Mouse (Mus musculus) splenic B cell, adult 2 months (primary cell): ENCODE measurements around the gene Grm1.

ENCODE experiments used
- DNase-seq: peaks from one replicate; pipeline ENCODE4 v3.0.0-alpha.2; 2011; ENCODE audit warnings: low read depth, low spot score
- H3K27me3 ChIP-seq: 2 replicates; pipeline ENCODE4 v1.6.1; 2012; ENCODE audit warnings: mild to moderate bottlenecking, low read length, moderate library complexity, mixed read lengths; ENCODE audit not compliant: control insufficient read depth, poor library complexity, insufficient read depth, severe bottlenecking
- H3K36me3 ChIP-seq: 2 replicates; pipeline ENCODE4 v1.6.1; 2012; ENCODE audit warnings: mild to moderate bottlenecking, low read length, moderate library complexity, mixed read lengths; ENCODE audit not compliant: control insufficient read depth, poor library complexity, insufficient read depth, severe bottlenecking

The Grm1 gene

GRCm38 (mm10) chr10:10744097-10744496 is 338.1 kb downstream of the Grm1 start:
- Histone ChIP-seq H3K36me3 (no peaks in the 10 kb centered on the region), H3K27me3 (no peaks in the 10 kb centered on the region)
- no peak for DNase-seq

- Histone ChIP-seq H3K27me3 (no peaks in the 10 kb centered on the region), H3K36me3 (no peaks in the 10 kb centered on the region)
- no peak for DNase-seq
Observed at GRCm38 (mm10) chr10:10742172-10742571, 340.0 kb downstream of the Grm1 start.

GRCm38 (mm10) chr10:10741314-10741713 is 340.8 kb downstream of the Grm1 start:
- no peak for DNase-seq
- Histone ChIP-seq H3K27me3 (no peaks in the 10 kb centered on the region), H3K36me3 (no peaks in the 10 kb centered on the region)

- no peak for DNase-seq
- no peaks in the 10 kb centered on the region for H3K36me3 ChIP-seq
- H3K27me3 ChIP-seq: no peaks in the 10 kb centered on the region
Observed at GRCm38 (mm10) chr10:10740729-10741128, 341.4 kb downstream of the Grm1 start.

GRCm38 (mm10) chr10:10737041-10737681 is 345.0 kb downstream of the Grm1 start:
- H3K36me3 ChIP-seq: no peaks in the 10 kb centered on the region
- no peaks in the 10 kb centered on the region for H3K27me3 ChIP-seq
- DNase-seq: no peak

GRCm38 (mm10) chr10:10734561-10734960 is 347.6 kb downstream of the Grm1 start:
- H3K27me3 ChIP-seq: no peaks in the 10 kb centered on the region
- H3K36me3 ChIP-seq: no peaks in the 10 kb centered on the region
- DNase-seq: no peak

- Histone ChIP-seq H3K27me3 (no peaks in the 10 kb centered on the region), H3K36me3 (no peaks in the 10 kb centered on the region)
- peak; percentile 2 for DNase-seq
Observed at GRCm38 (mm10) chr10:10733092-10733491, 349.1 kb downstream of the Grm1 start.

GRCm38 (mm10) chr10:10726501-10726900 is 355.7 kb downstream of the Grm1 start:
- Histone ChIP-seq H3K36me3 (no peaks in the 10 kb centered on the region), H3K27me3 (no peaks in the 10 kb centered on the region)
- no peak for DNase-seq

GRCm38 (mm10) chr10:10710837-10711236 is 371.3 kb downstream of the Grm1 start:
- no peaks in the 10 kb centered on the region for H3K27me3 ChIP-seq
- H3K36me3 ChIP-seq: no peaks in the 10 kb centered on the region
- DNase-seq: no peak

- DNase-seq: no peak
- no peaks in the 10 kb centered on the region for H3K36me3 ChIP-seq
- no peaks in the 10 kb centered on the region for H3K27me3 ChIP-seq
Observed at GRCm38 (mm10) chr10:10710359-10710758, 371.8 kb downstream of the Grm1 start.

- Histone ChIP-seq H3K27me3 (no peaks in the 10 kb centered on the region), H3K36me3 (no peaks in the 10 kb centered on the region)
- DNase-seq: no peak
Observed at GRCm38 (mm10) chr10:10708031-10708430, 374.1 kb downstream of the Grm1 start.

- no peak for DNase-seq
Observed at GRCm38 (mm10) chr10:10701326-10701725, 380.8 kb downstream of the Grm1 start.

GRCm38 (mm10) chr10:10700903-10701302 is 381.3 kb downstream of the Grm1 start:
- Histone ChIP-seq H3K27me3 (no peaks in the 10 kb centered on the region), H3K36me3 (no peaks in the 10 kb centered on the region)
- no peak for DNase-seq

More at GRCm38 (mm10) chr10:10701326-10701725, 380.8 kb downstream of the Grm1 start:
- Histone ChIP-seq H3K27me3 (no peaks in the 10 kb centered on the region), H3K36me3 (no peaks in the 10 kb centered on the region)

GRCm38 (mm10) chr10:10697497-10697896 is 384.7 kb downstream of the Grm1 start:
- Histone ChIP-seq H3K36me3 (no peaks in the 10 kb centered on the region), H3K27me3 (no peaks in the 10 kb centered on the region)
- no peak for DNase-seq

GRCm38 (mm10) chr10:10689668-10690223 is 392.4 kb downstream of the Grm1 start:
- Histone ChIP-seq H3K36me3 (no peaks in the 10 kb centered on the region), H3K27me3 (no peaks in the 10 kb centered on the region)
- DNase-seq: no peak
